Mouse (Mus musculus): ENCODE results near the gene Cntnap2. TPM values are rescaled to one million over a fixed set of nuclear protein-coding genes. Genes with fewer than 3 reads are reported as not detected.

Gene Cntnap2
- polyA plus RNA-seq, 1 experiment: not detected

GRCm38 (mm10) chr6:47304848-47305490 lies 2245.8 kb downstream of the Cntnap2 start:
- Histone ChIP-seq H3K4me3 (ENCODE audit: insufficient read depth, low read length) (no peak overlapping the region), H3K27ac (ENCODE audit: insufficient read depth, low read depth, low read length) (no peak overlapping the region), H3K4me1 (ENCODE audit: control insufficient read depth, insufficient read depth, low read length) (peaks cover 3% of the 10 kb centered on the region)
- no peak for TF ChIP-seq POLR2A (IDR thresholded peaks at IDR 0.05; ENCODE audit: borderline replicate concordance, low read depth, low read length)
- no peak for TF ChIP-seq CTCF (IDR thresholded peaks at IDR 0.05; ENCODE audit: low read depth, low read length)

DNA sequence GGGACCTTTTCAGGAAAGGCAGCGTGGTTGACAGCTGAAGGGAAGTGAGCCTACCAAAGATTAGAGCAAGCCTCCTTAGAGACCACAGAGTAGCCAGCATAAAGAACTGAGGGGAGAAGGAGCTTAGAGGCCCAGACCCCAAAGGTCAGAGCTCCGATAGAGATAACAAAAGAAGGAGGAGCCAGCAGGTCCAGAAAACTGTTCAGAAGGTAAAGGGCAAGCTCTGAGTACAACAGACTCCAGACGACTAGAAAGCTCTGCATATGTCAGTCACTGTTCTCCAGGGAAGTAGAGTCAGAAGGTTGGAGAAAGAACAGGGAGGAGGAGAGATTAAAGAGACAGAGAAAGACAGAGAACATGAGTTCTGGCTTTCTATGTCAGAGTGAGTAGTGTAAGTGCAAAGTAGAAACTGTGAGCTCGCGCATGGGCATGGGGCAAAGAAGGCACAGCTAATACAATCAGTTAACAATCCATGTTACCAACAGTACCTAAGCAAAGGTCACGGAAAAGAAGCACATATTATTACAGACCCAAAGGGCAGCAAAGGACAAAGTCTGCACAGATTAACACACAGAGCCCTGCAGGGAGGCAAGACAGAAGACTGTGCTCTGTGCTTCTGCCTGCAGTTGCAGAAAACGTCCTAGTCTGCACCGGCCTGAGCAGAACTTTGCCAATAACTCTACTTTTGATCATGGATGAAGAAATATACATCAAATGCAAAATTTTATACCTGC lies 2247.1 kb downstream of the Cntnap2 start:
- no peak for TF ChIP-seq CTCF (IDR thresholded peaks at IDR 0.05; ENCODE audit: low read depth, low read length)
- TF ChIP-seq POLR2A (IDR thresholded peaks at IDR 0.05; ENCODE audit: borderline replicate concordance, low read depth, low read length): no peak
- Histone ChIP-seq H3K4me1 (ENCODE audit: control insufficient read depth, insufficient read depth, low read length) (peaks cover 3% of the 10 kb centered on the region), H3K27ac (ENCODE audit: insufficient read depth, low read depth, low read length) (no peak overlapping the region), H3K4me3 (ENCODE audit: insufficient read depth, low read length) (no peak overlapping the region)

DNA sequence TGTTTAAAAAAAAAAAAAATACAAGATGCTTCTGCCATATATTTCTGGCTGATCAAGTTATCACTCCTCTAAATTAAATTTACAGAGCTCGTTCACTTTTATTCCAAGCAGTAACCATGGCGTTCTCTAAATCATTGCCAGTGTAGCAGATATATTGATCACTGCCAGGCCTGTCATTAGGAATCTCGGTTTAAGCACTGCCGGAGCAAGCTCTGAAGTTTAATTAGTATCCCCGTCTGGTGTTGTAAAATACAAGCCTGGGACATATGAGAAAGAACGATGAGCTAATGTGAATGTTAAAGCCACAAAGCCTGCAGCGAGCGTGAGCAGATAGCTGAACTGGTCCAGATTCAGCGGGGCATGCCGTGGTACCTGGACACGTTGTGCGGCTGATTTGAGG lies 2247.8 kb downstream of the Cntnap2 start:
- TF ChIP-seq POLR2A (IDR thresholded peaks at IDR 0.05; ENCODE audit: borderline replicate concordance, low read depth, low read length) (no peak), CTCF (IDR thresholded peaks at IDR 0.05; ENCODE audit: low read depth, low read length) (no peak)
- Histone ChIP-seq H3K4me1 (ENCODE audit: control insufficient read depth, insufficient read depth, low read length) (peaks cover 3% of the 10 kb centered on the region), H3K27ac (ENCODE audit: insufficient read depth, low read depth, low read length) (no peak overlapping the region), H3K4me3 (ENCODE audit: insufficient read depth, low read length) (no peak overlapping the region)

DNA sequence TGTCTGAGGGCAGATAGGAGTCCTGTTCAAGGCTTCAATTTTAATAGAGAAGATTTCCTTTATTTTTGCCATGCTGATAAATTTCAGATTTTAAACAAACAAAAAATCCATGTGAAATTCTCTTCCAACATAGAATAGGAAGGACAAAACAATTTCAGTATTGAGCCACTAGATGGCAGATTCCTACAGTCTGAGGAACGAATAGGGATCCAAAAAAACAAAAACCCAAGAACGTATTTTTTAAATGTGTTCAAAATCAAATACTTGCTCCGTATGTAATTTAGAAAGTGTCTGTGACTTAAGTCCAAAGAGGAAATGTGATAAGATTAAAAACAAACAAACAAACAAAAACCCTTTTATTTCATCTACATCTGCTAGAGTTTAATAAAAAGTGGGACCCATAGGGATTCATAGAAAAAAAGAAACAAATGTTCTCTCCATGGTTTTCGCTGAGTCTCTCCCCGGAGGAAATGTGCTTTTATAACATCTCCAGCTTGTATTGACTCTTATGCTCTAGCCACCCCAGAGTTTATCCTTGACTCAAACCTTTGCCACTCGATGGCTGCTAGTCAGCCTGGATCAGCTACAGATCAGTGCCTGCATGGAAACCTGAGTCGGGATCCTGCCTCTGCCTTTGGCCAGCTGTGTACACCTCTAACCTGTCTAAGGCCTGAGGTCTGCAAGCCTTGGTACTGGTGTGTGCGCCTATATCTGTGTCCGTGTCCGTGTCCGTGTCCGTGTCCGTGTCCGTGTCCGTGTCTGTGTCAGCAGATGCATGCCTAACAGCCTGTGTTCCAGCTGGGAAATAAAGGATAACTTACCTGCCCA lies 2255.6 kb downstream of the Cntnap2 start:
- TF ChIP-seq CTCF (IDR thresholded peaks at IDR 0.05; ENCODE audit: low read depth, low read length) (no peak), POLR2A (IDR thresholded peaks at IDR 0.05; ENCODE audit: borderline replicate concordance, low read depth, low read length) (no peak)
- Histone ChIP-seq H3K4me3 (ENCODE audit: insufficient read depth, low read length) (peak overlapping the region; percentile 13; the same call in 1 of the 2 replicates), H3K27ac (ENCODE audit: insufficient read depth, low read depth, low read length) (no peak overlapping the region), H3K4me1 (ENCODE audit: control insufficient read depth, insufficient read depth, low read length) (peaks cover 11% of the 10 kb centered on the region; the same call in 1 of the 2 replicates)

- TF ChIP-seq POLR2A (IDR thresholded peaks at IDR 0.05; ENCODE audit: borderline replicate concordance, low read depth, low read length): no peak
- no peak for TF ChIP-seq CTCF (IDR thresholded peaks at IDR 0.05; ENCODE audit: low read depth, low read length)
- H3K4me3 ChIP-seq (ENCODE audit: insufficient read depth, low read length): no peak overlapping the region
- H3K4me1 ChIP-seq (ENCODE audit: control insufficient read depth, insufficient read depth, low read length): peaks cover 11% of the 10 kb centered on the region; the same call in 1 of the 2 replicates
- H3K27ac ChIP-seq (ENCODE audit: insufficient read depth, low read depth, low read length): no peak overlapping the region
These were observed 2256.3 kb downstream of the Cntnap2 start for GRCm38 (mm10) chr6:47315454-47315853.

- no peak for TF ChIP-seq POLR2A (IDR thresholded peaks at IDR 0.05; ENCODE audit: borderline replicate concordance, low read depth, low read length)
- TF ChIP-seq CTCF (IDR thresholded peaks at IDR 0.05; ENCODE audit: low read depth, low read length): no peak
- peaks cover 11% of the 10 kb centered on the region; the same call in 1 of the 2 replicates for H3K4me1 ChIP-seq (ENCODE audit: control insufficient read depth, insufficient read depth, low read length)
- no peak overlapping the region for H3K4me3 ChIP-seq (ENCODE audit: insufficient read depth, low read length)
- H3K27ac ChIP-seq (ENCODE audit: insufficient read depth, low read depth, low read length): no peak overlapping the region
These were observed 2258.1 kb downstream of the Cntnap2 start for GRCm38 (mm10) chr6:47317253-47317652.

GRCm38 (mm10) chr6:47318705-47319104 lies 2259.5 kb downstream of the Cntnap2 start:
- peaks cover 11% of the 10 kb centered on the region; the same call in 1 of the 2 replicates for H3K4me1 ChIP-seq (ENCODE audit: control insufficient read depth, insufficient read depth, low read length)
- no peak for TF ChIP-seq POLR2A (IDR thresholded peaks at IDR 0.05; ENCODE audit: borderline replicate concordance, low read depth, low read length)
- TF ChIP-seq CTCF (IDR thresholded peaks at IDR 0.05; ENCODE audit: low read depth, low read length): no peak
- H3K4me3 ChIP-seq (ENCODE audit: insufficient read depth, low read length): no peak overlapping the region
- no peak overlapping the region for H3K27ac ChIP-seq (ENCODE audit: insufficient read depth, low read depth, low read length)

DNA sequence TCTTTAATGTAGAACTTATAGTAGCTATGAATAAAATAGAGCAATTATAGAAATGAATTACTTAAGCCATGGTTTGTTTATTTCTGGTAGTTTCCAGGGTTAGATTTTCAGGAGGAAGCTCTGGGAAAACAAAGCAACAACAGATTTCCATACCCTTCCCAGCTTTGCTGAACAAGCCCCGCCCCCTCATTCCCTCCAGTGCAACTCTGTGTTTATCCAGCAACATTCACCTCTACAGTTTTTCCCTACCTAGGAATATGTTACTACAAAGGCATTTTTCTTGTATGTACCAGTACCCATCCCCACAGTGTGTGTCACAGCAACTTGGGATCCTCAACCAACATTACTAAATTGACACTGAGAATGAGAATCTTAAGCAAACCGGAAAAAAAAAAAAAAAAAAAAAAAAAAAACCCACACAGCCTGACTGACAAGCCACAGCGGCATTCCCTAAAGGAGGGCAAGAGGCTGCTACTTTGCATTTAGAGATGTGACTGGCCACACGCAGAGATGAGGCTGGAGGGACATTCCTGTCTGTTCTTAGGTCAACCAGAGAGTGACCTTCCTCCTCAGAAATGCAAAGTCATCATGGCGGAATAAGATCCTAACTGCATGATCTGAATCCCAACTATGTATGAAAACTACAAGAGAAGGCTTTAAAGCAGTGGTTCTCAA lies 2260.3 kb downstream of the Cntnap2 start:
- H3K27ac ChIP-seq (ENCODE audit: insufficient read depth, low read depth, low read length): no peak overlapping the region
- H3K4me3 ChIP-seq (ENCODE audit: insufficient read depth, low read length): no peak overlapping the region
- H3K4me1 ChIP-seq (ENCODE audit: control insufficient read depth, insufficient read depth, low read length): peaks cover 11% of the 10 kb centered on the region; the same call in 1 of the 2 replicates
- TF ChIP-seq POLR2A (IDR thresholded peaks at IDR 0.05; ENCODE audit: borderline replicate concordance, low read depth, low read length): no peak
- TF ChIP-seq CTCF (IDR thresholded peaks at IDR 0.05; ENCODE audit: low read depth, low read length): no peak

- Histone ChIP-seq H3K27ac (ENCODE audit: insufficient read depth, low read depth, low read length) (no peak overlapping the region), H3K4me1 (ENCODE audit: control insufficient read depth, insufficient read depth, low read length) (0 out of 2 replicates have a peak, but pooled peaks cover 3% of the 10 kb centered on the region), H3K4me3 (ENCODE audit: insufficient read depth, low read length) (no peak overlapping the region)
- no peak for TF ChIP-seq POLR2A (IDR thresholded peaks at IDR 0.05; ENCODE audit: borderline replicate concordance, low read depth, low read length)
- TF ChIP-seq CTCF (IDR thresholded peaks at IDR 0.05; ENCODE audit: low read depth, low read length): no peak
These were observed 2264.1 kb downstream of the Cntnap2 start for GRCm38 (mm10) chr6:47323169-47323835.
